Mouse (Mus musculus): ENCODE results near the gene Stard10. TPM values are rescaled to one million over a fixed set of nuclear protein-coding genes. Genes with fewer than 3 reads are reported as not detected.

Stard10 gene
- polyA plus RNA-seq, 2 experiments = 71.0 to 98.2 TPM

- Histone ChIP-seq H3K4me3 (ENCODE audit: insufficient read depth in 1 of 2, low read depth in 2 of 2, low read length in 2 of 2) (no peak overlapping the region), H3K9me3 (ENCODE audit: control insufficient read depth, low read length) (no peaks in the 10 kb centered on the region), H3K4me1 (replicated peaks; ENCODE audit: control insufficient read depth in 2 of 2, insufficient read depth in 2 of 2, low read length in 1 of 2) (peaks cover 5 to 16% of the 10 kb centered on the region in 2 experiments), H3K4me2 (ENCODE audit: low read depth) (no peak overlapping the region), H3K27ac (no peak overlapping the region), H3K9ac (replicated peaks) (no peak overlapping the region), H3K27me3 (ENCODE audit: control insufficient read depth, insufficient read depth, low read length) (no peaks in the 10 kb centered on the region), H3K36me3 (replicated peaks; ENCODE audit: control insufficient read depth, insufficient read depth, low read depth) (no peaks in the 10 kb centered on the region)
- TF ChIP-seq EP300 (IDR thresholded peaks at IDR 0.05; ENCODE audit: low read depth) (no peak), CTCF (IDR thresholded peaks at IDR 0.05; ENCODE audit: low read depth) (no peak)
- 18% methylated on average over 6 of the region's 6 CpGs for WGBS (ENCODE audit: insufficient replicate concordance)
- DNase-seq (ENCODE audit: low read depth in 3 of 3, low spot score in 3 of 3) (no peak), ATAC-seq (ENCODE audit: insufficient read depth) (no peak)
These were observed 72.4 kb downstream of the Stard10 start for GRCm38 (mm10) chr7:101389256-101389655.

- WGBS (ENCODE audit: insufficient replicate concordance) = 59% methylated on average over 4 of the region's 4 CpGs
- Histone ChIP-seq H3K36me3 (replicated peaks; ENCODE audit: control insufficient read depth, insufficient read depth, low read depth) (no peaks in the 10 kb centered on the region), H3K4me3 (ENCODE audit: insufficient read depth in 1 of 2, low read depth in 2 of 2, low read length in 2 of 2) (no peak overlapping the region), H3K4me1 (replicated peaks; ENCODE audit: control insufficient read depth in 2 of 2, insufficient read depth in 2 of 2, low read length in 1 of 2) (no peaks in the 10 kb centered on the region; a peak in 1 of 4 replicates), H3K4me2 (ENCODE audit: low read depth) (no peak overlapping the region), H3K27me3 (ENCODE audit: control insufficient read depth, insufficient read depth, low read length) (no peaks in the 10 kb centered on the region), H3K9ac (replicated peaks) (no peak overlapping the region), H3K9me3 (ENCODE audit: control insufficient read depth, low read length) (no peaks in the 10 kb centered on the region), H3K27ac (no peak overlapping the region)
- ATAC-seq (ENCODE audit: insufficient read depth) = no peak
- no peak for DNase-seq (ENCODE audit: low read depth in 3 of 3, low spot score in 3 of 3)
- no peak for TF ChIP-seq EP300 (IDR thresholded peaks at IDR 0.05; ENCODE audit: low read depth)
- TF ChIP-seq CTCF (IDR thresholded peaks at IDR 0.05; ENCODE audit: low read depth) = no peak
These were observed 75.1 kb downstream of the Stard10 start for GRCm38 (mm10) chr7:101391909-101392479.

GRCm38 (mm10) chr7:101393015-101393414 is 76.1 kb downstream of the Stard10 start:
- 56% methylated on average over 4 of the region's 4 CpGs for WGBS (ENCODE audit: insufficient replicate concordance)
- no peaks in the 10 kb centered on the region for H3K27me3 ChIP-seq (ENCODE audit: control insufficient read depth, insufficient read depth, low read length)
- no peak for ATAC-seq (ENCODE audit: insufficient read depth)
- no peak for DNase-seq (ENCODE audit: low read depth in 3 of 3, low spot score in 3 of 3)
- H3K4me3 ChIP-seq (ENCODE audit: insufficient read depth in 1 of 2, low read depth in 2 of 2, low read length in 2 of 2) = no peak overlapping the region
- H3K4me1 ChIP-seq (replicated peaks; ENCODE audit: control insufficient read depth in 2 of 2, insufficient read depth in 2 of 2, low read length in 1 of 2) = no peaks in the 10 kb centered on the region; a peak in 1 of 4 replicates
- H3K9me3 ChIP-seq (ENCODE audit: control insufficient read depth, low read length) = no peaks in the 10 kb centered on the region
- no peak for TF ChIP-seq EP300 (IDR thresholded peaks at IDR 0.05; ENCODE audit: low read depth)
- no peak for TF ChIP-seq CTCF (IDR thresholded peaks at IDR 0.05; ENCODE audit: low read depth)
- H3K27ac ChIP-seq = no peak overlapping the region
- no peaks in the 10 kb centered on the region for H3K36me3 ChIP-seq (replicated peaks; ENCODE audit: control insufficient read depth, insufficient read depth, low read depth)
- no peak overlapping the region for H3K4me2 ChIP-seq (ENCODE audit: low read depth)
- H3K9ac ChIP-seq (replicated peaks) = no peak overlapping the region

- WGBS (ENCODE audit: insufficient replicate concordance) = 59% methylated on average over 8 of the region's 8 CpGs
- no peak for DNase-seq (ENCODE audit: low read depth in 3 of 3, low spot score in 3 of 3)
- H3K9ac ChIP-seq (replicated peaks) = no peak overlapping the region
These were observed 77.0 kb downstream of the Stard10 start for GRCm38 (mm10) chr7:101393694-101394504.

GRCm38 (mm10) chr7:101394569-101394968 is 77.7 kb downstream of the Stard10 start:
- Histone ChIP-seq H3K27me3 (ENCODE audit: control insufficient read depth, insufficient read depth, low read length) (no peaks in the 10 kb centered on the region), H3K4me1 (replicated peaks; ENCODE audit: control insufficient read depth in 2 of 2, insufficient read depth in 2 of 2, low read length in 1 of 2) (no peaks in the 10 kb centered on the region; a peak in 1 of 4 replicates), H3K9ac (replicated peaks) (no peak overlapping the region), H3K9me3 (ENCODE audit: control insufficient read depth, low read length) (no peaks in the 10 kb centered on the region), H3K27ac (no peak overlapping the region), H3K36me3 (replicated peaks; ENCODE audit: control insufficient read depth, insufficient read depth, low read depth) (no peaks in the 10 kb centered on the region), H3K4me3 (ENCODE audit: insufficient read depth in 1 of 2, low read depth in 2 of 2, low read length in 2 of 2) (peak overlapping the region in 1 of 2 experiments; percentile 12; a peak in 1 of 4 replicates), H3K4me2 (ENCODE audit: low read depth) (no peak overlapping the region)
- TF ChIP-seq CTCF (IDR thresholded peaks at IDR 0.05; ENCODE audit: low read depth) (no peak), EP300 (IDR thresholded peaks at IDR 0.05; ENCODE audit: low read depth) (no peak)
- no peak for DNase-seq (ENCODE audit: low read depth in 3 of 3, low spot score in 3 of 3)
- WGBS (ENCODE audit: insufficient replicate concordance) = 85% methylated on average over 3 of the region's 3 CpGs
- no peak for ATAC-seq (ENCODE audit: insufficient read depth)

More at GRCm38 (mm10) chr7:101393694-101394504, 77.0 kb downstream of the Stard10 start:
- Histone ChIP-seq H3K27ac (no peak overlapping the region), H3K9me3 (ENCODE audit: control insufficient read depth, low read length) (no peaks in the 10 kb centered on the region), H3K27me3 (ENCODE audit: control insufficient read depth, insufficient read depth, low read length) (no peaks in the 10 kb centered on the region), H3K36me3 (replicated peaks; ENCODE audit: control insufficient read depth, insufficient read depth, low read depth) (no peaks in the 10 kb centered on the region), H3K4me3 (ENCODE audit: insufficient read depth in 1 of 2, low read depth in 2 of 2, low read length in 2 of 2) (peak overlapping the region in 1 of 2 experiments; percentile 12; a peak in 1 of 4 replicates), H3K4me2 (ENCODE audit: low read depth) (no peak overlapping the region), H3K4me1 (replicated peaks; ENCODE audit: control insufficient read depth in 2 of 2, insufficient read depth in 2 of 2, low read length in 1 of 2) (no peaks in the 10 kb centered on the region; a peak in 1 of 4 replicates)
- no peak for TF ChIP-seq EP300 (IDR thresholded peaks at IDR 0.05; ENCODE audit: low read depth)
- TF ChIP-seq CTCF (IDR thresholded peaks at IDR 0.05; ENCODE audit: low read depth) = no peak
- peak; percentile 42; the same call in 1 of the 2 replicates for ATAC-seq (ENCODE audit: insufficient read depth)
